Mouse (Mus musculus): ENCODE measurements at regions not wholly inside any gene's neighbourhood (a gene's known extent, or its start where the extent isn't known, plus 50 kb on each side); places are given as distances from the start of the nearest gene placed in this dataset.

- no peak for TF ChIP-seq CTCF (IDR thresholded peaks at IDR 0.05; ENCODE audit: low read depth, low read length)
- no peak for TF ChIP-seq GATA1 (IDR thresholded peaks at IDR 0.05; ENCODE audit: borderline replicate concordance, low read length)
Observed at GRCm38 (mm10) chr15:37135590-37136164, 128.1 kb upstream of the Zfp706 start.

Measured in G1E (cell line).